Mouse (Mus musculus) stomach, embryonic 14.5 days (tissue): Measurements from ENCODE around the gene Acly. TPM values are rescaled to one million over a fixed set of nuclear protein-coding genes. Genes with fewer than 3 reads are reported as not detected.

Experiments
- ATAC-seq: fragments of 200-750 bp; cut with Nextera tagmentation; 2 replicates; pipeline ENCODE4 v1.8.0; 2017; ENCODE audit warnings: low read depth, moderate TSS enrichment; ENCODE audit not compliant: insufficient number of reproducible peaks, insufficient read depth, low FRiP score
- H3K27ac ChIP-seq: fragments of 300-500 bp; sonication (generic); 2 replicates; pipeline ENCODE4 v1.5.1; 2014; ENCODE audit warnings: mild to moderate bottlenecking, low read length, moderate library complexity, mixed read lengths
- H3K27me3 ChIP-seq: fragments of 300-500 bp; sonication (generic); 2 replicates; pipeline ENCODE4 v1.6.1; 2014; ENCODE audit warnings: low read length, control low read depth, mixed read lengths; ENCODE audit not compliant: control insufficient read depth, insufficient read depth
- H3K36me3 ChIP-seq: fragments of 300-500 bp; sonication (generic); 2 replicates; pipeline ENCODE4 v1.6.1; 2014; ENCODE audit warnings: mild to moderate bottlenecking, control low read depth, low read length, moderate library complexity, mixed read lengths; ENCODE audit not compliant: control insufficient read depth, insufficient read depth
- H3K4me1 ChIP-seq: fragments of 300-500 bp; sonication (generic); 2 replicates; pipeline ENCODE4 v1.6.1; 2014; ENCODE audit warnings: low read length, control low read depth, mixed read lengths; ENCODE audit not compliant: control insufficient read depth, insufficient read depth
- H3K4me2 ChIP-seq: fragments of 300-500 bp; sonication (generic); replicated peaks from 2 replicates; pipeline ENCODE4 v1.6.1; 2014; ENCODE audit warnings: low read depth, low read length, control low read depth
- H3K4me3 ChIP-seq: fragments of 300-500 bp; sonication (generic); 2 replicates; pipeline ENCODE4 v1.5.1; 2014; ENCODE audit warnings: low read depth, low read length, control low read depth
- H3K9ac ChIP-seq: fragments of 300-500 bp; sonication (generic); replicated peaks from 2 replicates; pipeline ENCODE4 v1.6.1; 2014; ENCODE audit warnings: low read depth, mild to moderate bottlenecking, control low read depth, low read length, moderate library complexity, mixed read lengths
- H3K9me3 ChIP-seq: fragments of 300-500 bp; sonication (generic); 2 replicates; pipeline ENCODE4 v1.6.1; 2016; ENCODE audit warnings: low read depth, low read length, control low read depth; ENCODE audit not compliant: control insufficient read depth
- WGBS: fragments of 180-500 bp; shearing (Covaris S2); extraction: QIAGEN DNeasy Blood & Tissue Kit; methylation state at CpG from one replicate; pipeline ENCODE4 v1.1.7; 2014; 5-methylcytosine and 5-hydroxymethylcytosine counted together
- polyA plus RNA-seq: library from polyadenylated mRNA; unstranded; fragments of >200 nt; fragmentation: Nextera tagmentation; extraction: Ambion mirVana; gene quantifications from 2 replicates; pipeline ENCODE4 v1.2.1, GENCODE M21; 2014

Gene Acly
- polyA plus RNA-seq, 1 experiment from 2014 or later: 161 TPM

GRCm38 (mm10) chr11:100569789-100570188 lies 42.0 kb upstream of the Acly start:
- Histone ChIP-seq H3K4me3 (no peak overlapping the region), H3K4me2 (no peak overlapping the region), H3K27ac (no peak overlapping the region), H3K4me1 (no peaks in the 10 kb centered on the region), H3K27me3 (no peaks in the 10 kb centered on the region; the same call in 1 of the 2 replicates), H3K9ac (no peak overlapping the region), H3K9me3 (no peaks in the 10 kb centered on the region), H3K36me3 (no peaks in the 10 kb centered on the region)
- ATAC-seq: no peak
- WGBS: 65% methylated on average over 9 of the region's 9 CpGs

- ATAC-seq: no peak
- no peaks in the 10 kb centered on the region for H3K36me3 ChIP-seq
- 85% methylated on average over 8 of the region's 8 CpGs for WGBS
- no peaks in the 10 kb centered on the region for H3K4me1 ChIP-seq
- no peak overlapping the region for H3K4me2 ChIP-seq
- no peaks in the 10 kb centered on the region; the same call in 1 of the 2 replicates for H3K27me3 ChIP-seq
- no peak overlapping the region for H3K4me3 ChIP-seq
- no peak overlapping the region for H3K27ac ChIP-seq
- H3K9me3 ChIP-seq: no peaks in the 10 kb centered on the region
- no peak overlapping the region for H3K9ac ChIP-seq
Measured at GRCm38 (mm10) chr11:100568692-100569091, 40.9 kb upstream of the Acly start.

- no peaks in the 10 kb centered on the region for H3K36me3 ChIP-seq
- 43% methylated on average over 9 of the region's 9 CpGs for WGBS
- no peak overlapping the region for H3K27ac ChIP-seq
- H3K9me3 ChIP-seq: no peaks in the 10 kb centered on the region
- H3K4me1 ChIP-seq: no peaks in the 10 kb centered on the region
- no peaks in the 10 kb centered on the region; the same call in 1 of the 2 replicates for H3K27me3 ChIP-seq
- H3K9ac ChIP-seq: no peak overlapping the region
- ATAC-seq: no peak
- no peak overlapping the region for H3K4me2 ChIP-seq
- H3K4me3 ChIP-seq: no peak overlapping the region
Measured at GRCm38 (mm10) chr11:100567815-100568245, 40.0 kb upstream of the Acly start.

DNA sequence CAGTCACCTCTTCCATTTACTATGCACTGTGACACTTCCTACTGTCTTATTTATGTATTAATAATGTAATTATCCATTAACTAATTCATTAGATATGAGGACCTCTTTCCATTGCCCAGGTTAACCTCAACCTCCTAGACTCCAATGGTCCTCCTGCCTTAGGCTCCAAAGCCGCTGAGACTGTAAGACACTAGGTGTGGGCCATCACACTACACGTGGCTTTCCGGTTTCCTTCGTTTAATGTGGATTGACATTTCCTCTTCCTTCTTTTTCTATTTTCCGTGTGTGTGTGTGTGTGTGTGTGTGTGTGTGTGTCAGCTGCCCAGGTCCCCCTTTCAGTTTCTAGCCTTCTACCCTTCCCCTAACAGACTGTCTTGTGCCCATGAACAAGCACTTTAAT lies 39.4 kb upstream of the Acly start:
- no peaks in the 10 kb centered on the region; the same call in 1 of the 2 replicates for H3K27me3 ChIP-seq
- no peak overlapping the region for H3K9ac ChIP-seq
- H3K36me3 ChIP-seq: no peaks in the 10 kb centered on the region
- H3K4me1 ChIP-seq: no peaks in the 10 kb centered on the region
- 71% methylated on average over 5 of the region's 5 CpGs for WGBS
- no peaks in the 10 kb centered on the region for H3K9me3 ChIP-seq
- H3K4me2 ChIP-seq: no peak overlapping the region
- no peak overlapping the region for H3K27ac ChIP-seq
- no peak overlapping the region for H3K4me3 ChIP-seq
- no peak for ATAC-seq

DNA sequence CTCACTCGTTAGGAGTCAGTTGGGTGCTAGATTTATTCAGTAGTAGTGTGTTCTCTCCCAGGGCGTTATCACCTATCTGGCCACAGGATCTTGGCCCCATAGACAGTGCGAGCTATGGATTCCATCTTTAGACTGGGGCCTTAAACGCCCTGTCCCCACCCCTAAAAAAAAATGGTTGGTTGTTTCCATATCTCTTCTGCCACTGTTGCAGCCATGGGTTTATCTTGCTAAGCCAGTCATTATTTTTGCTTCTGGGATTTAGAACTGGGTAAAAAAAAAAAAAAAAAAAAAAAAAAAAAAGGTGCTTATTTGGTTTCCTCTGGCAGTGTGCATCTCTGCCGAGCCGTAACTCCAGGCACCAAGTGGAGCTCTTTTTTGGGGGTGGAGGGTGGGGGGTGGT lies 36.9 kb upstream of the Acly start:
- WGBS: 88% methylated on average over 6 of the region's 6 CpGs

DNA sequence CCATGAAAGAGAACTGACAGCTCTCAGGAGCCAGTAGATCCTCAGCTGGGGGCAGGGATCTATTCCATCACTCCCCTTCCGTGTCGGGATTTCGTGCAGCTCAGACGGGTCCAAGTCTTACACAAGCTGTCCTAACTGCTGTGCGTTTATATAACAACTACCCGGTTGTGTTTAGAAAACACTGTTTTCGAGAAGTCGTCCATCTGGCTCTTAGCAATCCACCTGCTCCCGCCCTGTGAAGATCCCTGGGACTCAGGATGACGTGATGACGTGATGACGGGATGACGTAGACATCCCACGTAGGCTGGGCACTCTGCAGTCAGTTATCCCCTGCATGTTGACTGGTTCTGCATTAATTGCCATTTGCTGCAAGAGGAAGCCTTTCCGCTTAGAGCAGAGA lies 36.5 kb upstream of the Acly start:
- WGBS: 54% methylated on average over 15 of the region's 15 CpGs
- no peaks in the 10 kb centered on the region for H3K27me3 ChIP-seq
- H3K4me2 ChIP-seq: no peak overlapping the region
- no peaks in the 10 kb centered on the region for H3K36me3 ChIP-seq
- H3K27ac ChIP-seq: no peak overlapping the region
- no peak for ATAC-seq
- H3K9me3 ChIP-seq: no peaks in the 10 kb centered on the region
- no peak overlapping the region for H3K9ac ChIP-seq
- no peaks in the 10 kb centered on the region for H3K4me1 ChIP-seq
- H3K4me3 ChIP-seq: no peak overlapping the region

More for the DNA sequence above, 36.9 kb upstream of the Acly start:
- H3K4me3 ChIP-seq: no peak overlapping the region
- H3K27ac ChIP-seq: no peak overlapping the region
- no peaks in the 10 kb centered on the region for H3K9me3 ChIP-seq
- no peaks in the 10 kb centered on the region for H3K4me1 ChIP-seq
- no peak overlapping the region for H3K4me2 ChIP-seq
- no peak for ATAC-seq
- no peaks in the 10 kb centered on the region for H3K27me3 ChIP-seq
- H3K36me3 ChIP-seq: no peaks in the 10 kb centered on the region
- H3K9ac ChIP-seq: no peak overlapping the region

DNA sequence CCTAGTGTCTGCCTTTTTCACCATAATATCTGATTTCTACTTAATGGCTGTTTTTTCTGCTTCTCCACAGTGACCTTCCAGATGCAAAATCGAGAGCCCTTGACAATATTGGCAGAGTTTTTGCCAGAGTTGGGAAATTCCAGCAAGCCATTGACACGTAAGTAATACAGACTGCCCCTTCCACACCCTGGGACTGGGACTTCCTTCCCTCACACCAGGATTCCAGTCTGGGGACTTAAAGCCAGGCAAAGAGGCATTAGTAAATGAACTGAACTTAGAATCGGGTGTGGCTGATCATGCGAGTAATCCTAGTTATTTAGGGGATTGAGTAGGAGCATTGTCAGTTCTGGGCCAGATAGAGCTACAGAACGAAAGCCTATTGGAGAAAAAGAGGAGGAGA lies 33.9 kb upstream of the Acly start:
- 69% methylated on average over 5 of the region's 5 CpGs for WGBS

DNA sequence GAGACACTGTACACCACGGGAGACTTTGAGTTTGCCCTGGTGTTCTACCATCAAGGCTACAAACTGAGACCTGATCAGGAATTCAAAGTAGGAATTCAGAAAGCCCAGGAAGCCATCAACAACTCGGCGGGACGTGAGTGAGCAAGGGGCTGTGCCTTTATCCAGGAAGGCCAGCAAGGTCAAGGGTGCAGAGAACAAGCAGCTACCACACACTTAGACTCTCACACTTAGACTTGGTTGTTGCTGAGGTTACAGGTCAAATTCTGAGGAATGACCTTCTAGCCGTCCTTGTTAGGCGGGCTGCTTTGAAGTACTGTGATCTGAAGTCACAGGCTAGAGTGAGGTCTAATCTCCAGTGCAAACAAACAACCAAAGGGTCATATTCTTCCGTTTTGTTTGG lies 31.7 kb upstream of the Acly start:
- Histone ChIP-seq H3K9me3 (no peaks in the 10 kb centered on the region), H3K4me1 (no peaks in the 10 kb centered on the region), H3K9ac (no peak overlapping the region), H3K4me3 (no peak overlapping the region), H3K36me3 (no peaks in the 10 kb centered on the region), H3K27me3 (no peaks in the 10 kb centered on the region), H3K4me2 (no peak overlapping the region), H3K27ac (no peak overlapping the region)
- 42% methylated on average over 7 of the region's 7 CpGs for WGBS
- ATAC-seq: no peak

More for the DNA sequence above, 33.9 kb upstream of the Acly start:
- Histone ChIP-seq H3K4me3 (no peak overlapping the region), H3K27ac (no peak overlapping the region), H3K9me3 (no peaks in the 10 kb centered on the region), H3K4me2 (no peak overlapping the region), H3K36me3 (no peaks in the 10 kb centered on the region), H3K4me1 (no peaks in the 10 kb centered on the region), H3K9ac (no peak overlapping the region), H3K27me3 (no peaks in the 10 kb centered on the region)
- ATAC-seq: no peak

DNA sequence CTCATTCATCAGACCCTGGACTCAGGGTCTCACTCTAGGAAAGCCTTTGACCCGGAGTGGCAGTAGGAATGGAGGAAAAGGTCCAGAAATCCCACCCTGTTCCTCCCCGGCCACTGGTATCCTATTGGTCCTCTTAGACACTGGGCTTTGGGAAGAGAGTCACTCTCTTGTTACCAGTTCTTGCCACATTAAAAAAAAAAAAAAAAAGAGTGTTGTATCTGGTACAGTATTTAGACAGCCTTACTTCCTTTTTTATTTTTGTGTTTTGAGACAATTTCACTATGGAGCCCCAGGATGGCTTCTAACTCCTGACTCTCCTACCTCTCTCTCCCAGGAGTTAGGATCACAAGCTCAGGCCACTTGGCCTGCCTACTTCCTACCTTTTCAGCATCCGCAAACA lies 29.8 kb upstream of the Acly start:
- Histone ChIP-seq H3K9ac (no peak overlapping the region), H3K9me3 (no peaks in the 10 kb centered on the region), H3K27ac (no peak overlapping the region), H3K4me3 (no peak overlapping the region), H3K4me1 (no peaks in the 10 kb centered on the region), H3K27me3 (no peaks in the 10 kb centered on the region), H3K4me2 (no peak overlapping the region), H3K36me3 (no peaks in the 10 kb centered on the region)
- ATAC-seq: no peak
- 74% methylated on average over 3 of the region's 3 CpGs for WGBS
